Mouse (Mus musculus): ENCODE measurements around the gene Rgp1. TPM values are rescaled to one million over a fixed set of nuclear protein-coding genes. Genes with fewer than 3 reads are reported as not detected.

Gene Rgp1
- polyA plus RNA-seq, 1 experiment from 2014 or later = 26.5 TPM

- no peak overlapping the region for H3K27ac ChIP-seq (ENCODE audit: low read depth, low read length)
- DNase-seq (ENCODE audit: low spot score) = no peak
- 74% methylated on average over 13 of the region's 13 CpGs for WGBS
- no peak overlapping the region for H3K9ac ChIP-seq (ENCODE audit: low read length)
- peak overlapping the region; percentile 69; the same call in 1 of the 2 replicates for H3K4me2 ChIP-seq (ENCODE audit: low read depth)
- H3K27me3 ChIP-seq (ENCODE audit: control insufficient read depth, insufficient read depth, low read length) = no peaks in the 10 kb centered on the region
- H3K4me1 ChIP-seq (ENCODE audit: control insufficient read depth, insufficient read depth, low read length) = peaks cover 38% of the 10 kb centered on the region
- H3K4me3 ChIP-seq (ENCODE audit: low read depth, low read length) = no peak overlapping the region
- H3K9me3 ChIP-seq (ENCODE audit: control insufficient read depth, low read length) = no peaks in the 10 kb centered on the region
- peaks cover 8% of the 10 kb centered on the region; the same call in 1 of the 2 replicates for H3K36me3 ChIP-seq (ENCODE audit: control insufficient read depth, insufficient read depth, low read length)
- ATAC-seq (ENCODE audit: insufficient read depth, low FRiP score, low TSS enrichment) = no peak
Measured at GRCm38 (mm10) chr4:43559519-43560242, 18.8 kb upstream of the Rgp1 start.

GRCm38 (mm10) chr4:43560243-43560611 is 18.3 kb upstream of the Rgp1 start:
- Histone ChIP-seq H3K4me1 (ENCODE audit: control insufficient read depth, insufficient read depth, low read length) (peaks cover 38% of the 10 kb centered on the region), H3K9me3 (ENCODE audit: control insufficient read depth, low read length) (no peaks in the 10 kb centered on the region), H3K9ac (ENCODE audit: low read length) (no peak overlapping the region), H3K4me3 (ENCODE audit: low read depth, low read length) (no peak overlapping the region), H3K27ac (ENCODE audit: low read depth, low read length) (no peak overlapping the region), H3K36me3 (ENCODE audit: control insufficient read depth, insufficient read depth, low read length) (peaks cover 4% of the 10 kb centered on the region; the same call in 1 of the 2 replicates), H3K27me3 (ENCODE audit: control insufficient read depth, insufficient read depth, low read length) (no peaks in the 10 kb centered on the region), H3K4me2 (ENCODE audit: low read depth) (peak overlapping the region; percentile 69; the same call in 1 of the 2 replicates)
- DNase-seq (ENCODE audit: low spot score) = no peak
- no peak for ATAC-seq (ENCODE audit: insufficient read depth, low FRiP score, low TSS enrichment)
- 46% methylated on average over 6 of the region's 6 CpGs for WGBS

DNA sequence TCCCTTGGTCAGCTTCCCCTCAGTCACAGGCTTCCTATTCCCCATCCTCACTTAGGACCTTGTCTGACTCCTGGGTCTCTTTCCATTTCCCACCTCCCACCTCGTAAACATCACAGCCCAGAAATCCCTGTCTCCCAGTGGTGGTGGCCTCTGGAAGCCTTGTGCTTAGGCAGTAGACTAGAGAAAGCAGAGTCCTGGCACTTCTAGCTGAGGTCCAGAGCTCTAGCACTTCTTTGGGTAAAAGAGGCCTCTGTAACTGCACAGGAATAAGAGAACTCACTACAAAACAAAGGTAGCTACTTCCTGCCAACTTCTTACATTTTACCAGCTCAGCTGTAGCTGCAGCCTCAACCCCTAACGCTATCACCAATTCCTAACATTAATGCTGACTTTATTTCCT is 17.5 kb upstream of the Rgp1 start:
- H3K4me1 ChIP-seq (ENCODE audit: control insufficient read depth, insufficient read depth, low read length) = peaks cover 38% of the 10 kb centered on the region
- no peaks in the 10 kb centered on the region for H3K9me3 ChIP-seq (ENCODE audit: control insufficient read depth, low read length)
- H3K4me3 ChIP-seq (ENCODE audit: low read depth, low read length) = peak overlapping the region; percentile 89
- H3K27me3 ChIP-seq (ENCODE audit: control insufficient read depth, insufficient read depth, low read length) = no peaks in the 10 kb centered on the region
- ATAC-seq (ENCODE audit: insufficient read depth, low FRiP score, low TSS enrichment) (no peak), DNase-seq (ENCODE audit: low spot score) (no peak)
- H3K4me2 ChIP-seq (ENCODE audit: low read depth) = peak overlapping the region; percentile 69
- no peak overlapping the region for H3K27ac ChIP-seq (ENCODE audit: low read depth, low read length)
- peaks cover 5% of the 10 kb centered on the region for H3K36me3 ChIP-seq (ENCODE audit: control insufficient read depth, insufficient read depth, low read length)
- WGBS = 42% methylated on average over 2 of the region's 2 CpGs
- peak overlapping the region; percentile 37; the same call in 1 of the 2 replicates for H3K9ac ChIP-seq (ENCODE audit: low read length)

GRCm38 (mm10) chr4:43561436-43561996 is 17.0 kb upstream of the Rgp1 start:
- H3K27ac ChIP-seq (ENCODE audit: low read depth, low read length) = peak overlapping the region; percentile 91
- no peaks in the 10 kb centered on the region for H3K9me3 ChIP-seq (ENCODE audit: control insufficient read depth, low read length)
- peak overlapping the region; percentile 95 for H3K9ac ChIP-seq (ENCODE audit: low read length)
- peaks cover 7% of the 10 kb centered on the region for H3K36me3 ChIP-seq (ENCODE audit: control insufficient read depth, insufficient read depth, low read length)
- 4% methylated on average over 16 of the region's 16 CpGs for WGBS
- peaks cover 38% of the 10 kb centered on the region for H3K4me1 ChIP-seq (ENCODE audit: control insufficient read depth, insufficient read depth, low read length)
- ATAC-seq (ENCODE audit: insufficient read depth, low FRiP score, low TSS enrichment) (0 out of 2 replicates have a peak, but pooled peaks have one; percentile 2), DNase-seq (ENCODE audit: low spot score) (no peak)
- H3K4me3 ChIP-seq (ENCODE audit: low read depth, low read length) = peak overlapping the region; percentile 89
- H3K4me2 ChIP-seq (ENCODE audit: low read depth) = peak overlapping the region; percentile 69
- no peaks in the 10 kb centered on the region for H3K27me3 ChIP-seq (ENCODE audit: control insufficient read depth, insufficient read depth, low read length)

DNA sequence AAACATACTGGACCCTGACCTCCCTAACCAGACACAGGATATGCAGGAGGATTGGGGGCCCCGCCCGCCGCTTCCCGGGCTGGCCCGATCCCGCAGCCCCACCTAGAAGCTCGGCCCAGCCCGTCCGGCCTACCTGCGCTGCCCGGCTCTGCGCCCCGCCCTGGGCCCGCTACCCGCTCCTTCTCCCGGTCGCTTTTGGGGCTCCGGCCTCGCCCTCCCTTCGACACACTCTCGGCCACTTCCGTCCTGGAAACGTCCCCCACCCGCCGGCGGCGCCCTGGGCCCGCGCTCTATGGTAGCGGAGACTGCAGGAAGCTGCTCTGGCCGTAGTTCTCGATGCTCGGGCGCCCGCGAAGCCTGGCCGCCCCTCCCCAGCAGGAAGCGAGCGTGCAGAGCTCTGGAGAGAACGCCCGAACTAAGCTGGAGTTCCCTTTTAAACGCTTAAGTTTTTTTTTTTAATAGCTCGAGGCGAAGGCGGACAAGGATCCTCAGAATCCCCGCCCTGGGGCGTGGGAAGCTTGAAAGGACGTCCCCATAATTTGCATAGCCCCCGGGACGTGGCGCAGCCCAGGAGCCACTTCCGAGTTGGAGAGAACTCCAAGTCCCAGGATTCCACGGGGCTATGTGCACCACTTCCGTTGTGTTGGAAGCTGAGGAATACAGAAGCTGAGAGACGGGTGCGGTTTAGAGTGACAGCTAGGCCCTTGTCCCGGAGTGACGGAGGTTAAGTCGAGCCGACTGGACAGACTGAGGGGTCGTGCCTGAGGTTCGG is 16.3 kb upstream of the Rgp1 start, which contains the start of the genes Creb3 and Tln1:
Creb3 (plus strand) TSS at position 336 of the 772 bp plus-strand sequence.
Tln1 (minus strand) TSS at position 695 of the 772 bp plus-strand sequence.
- Histone ChIP-seq H3K27ac (ENCODE audit: low read depth, low read length) (peak within 1 kb of the TSS; percentile 91), H3K9me3 (ENCODE audit: control insufficient read depth, low read length) (no peaks in the 10 kb centered on the region), H3K36me3 (ENCODE audit: control insufficient read depth, insufficient read depth, low read length) (peaks cover 9% of the 10 kb centered on the region), H3K9ac (ENCODE audit: low read length) (peak within 1 kb of the TSS; percentile 95), H3K27me3 (ENCODE audit: control insufficient read depth, insufficient read depth, low read length) (no peaks in the 10 kb centered on the region), H3K4me2 (ENCODE audit: low read depth) (peak within 1 kb of the TSS; percentile 69), H3K4me3 (ENCODE audit: low read depth, low read length) (peak within 1 kb of the TSS; percentile 89), H3K4me1 (ENCODE audit: control insufficient read depth, insufficient read depth, low read length) (peaks cover 38% of the 10 kb centered on the region)
- DNase-seq (ENCODE audit: low spot score) = peak; percentile 95
- ATAC-seq (ENCODE audit: insufficient read depth, low FRiP score, low TSS enrichment) = peak; percentile 94
- WGBS = under 1% methylated on average over 62 of the region's 62 CpGs

- H3K4me3 ChIP-seq (ENCODE audit: low read depth, low read length) = peak overlapping the region; percentile 89
- peak overlapping the region; percentile 91 for H3K27ac ChIP-seq (ENCODE audit: low read depth, low read length)
- H3K4me2 ChIP-seq (ENCODE audit: low read depth) = peak overlapping the region; percentile 67
- peaks cover 17% of the 10 kb centered on the region for H3K36me3 ChIP-seq (ENCODE audit: control insufficient read depth, insufficient read depth, low read length)
- 9% methylated on average over 22 of the region's 22 CpGs for WGBS
- H3K9me3 ChIP-seq (ENCODE audit: control insufficient read depth, low read length) = no peaks in the 10 kb centered on the region
- no peaks in the 10 kb centered on the region for H3K27me3 ChIP-seq (ENCODE audit: control insufficient read depth, insufficient read depth, low read length)
- peak overlapping the region; percentile 95 for H3K9ac ChIP-seq (ENCODE audit: low read length)
- peaks cover 36% of the 10 kb centered on the region for H3K4me1 ChIP-seq (ENCODE audit: control insufficient read depth, insufficient read depth, low read length)
- ATAC-seq (ENCODE audit: insufficient read depth, low FRiP score, low TSS enrichment) (peak; percentile 18; the same call in 1 of the 2 replicates), DNase-seq (ENCODE audit: low spot score) (no peak)
Measured at GRCm38 (mm10) chr4:43562769-43563600, 15.5 kb upstream of the Rgp1 start.

DNA sequence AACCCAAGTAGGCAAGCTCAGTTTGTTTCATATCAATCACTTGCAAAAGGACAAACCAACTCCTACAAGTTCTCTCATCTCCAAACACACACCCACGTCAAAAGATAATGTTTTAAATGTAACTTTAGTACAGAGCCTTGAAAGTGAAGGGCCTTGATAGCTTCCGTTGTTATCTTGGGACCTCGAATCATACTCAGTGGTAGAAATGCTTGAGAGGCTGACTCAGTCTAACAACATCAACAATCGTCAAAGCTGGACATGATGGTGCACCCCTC is 15.0 kb upstream of the Rgp1 start:
- no peak for DNase-seq (ENCODE audit: low spot score)
- Histone ChIP-seq H3K4me2 (ENCODE audit: low read depth) (peak overlapping the region; percentile 67), H3K36me3 (ENCODE audit: control insufficient read depth, insufficient read depth, low read length) (peaks cover 22% of the 10 kb centered on the region), H3K9me3 (ENCODE audit: control insufficient read depth, low read length) (no peaks in the 10 kb centered on the region), H3K27me3 (ENCODE audit: control insufficient read depth, insufficient read depth, low read length) (no peaks in the 10 kb centered on the region), H3K4me1 (ENCODE audit: control insufficient read depth, insufficient read depth, low read length) (peaks cover 31% of the 10 kb centered on the region), H3K27ac (ENCODE audit: low read depth, low read length) (no peak overlapping the region), H3K4me3 (ENCODE audit: low read depth, low read length) (peak overlapping the region; percentile 89; the same call in 1 of the 2 replicates), H3K9ac (ENCODE audit: low read length) (0 out of 2 replicates have a peak overlapping the region, but pooled peaks have one; percentile 95)
- 79% methylated on average over 4 of the region's 4 CpGs for WGBS
- ATAC-seq (ENCODE audit: insufficient read depth, low FRiP score, low TSS enrichment) = no peak

DNA sequence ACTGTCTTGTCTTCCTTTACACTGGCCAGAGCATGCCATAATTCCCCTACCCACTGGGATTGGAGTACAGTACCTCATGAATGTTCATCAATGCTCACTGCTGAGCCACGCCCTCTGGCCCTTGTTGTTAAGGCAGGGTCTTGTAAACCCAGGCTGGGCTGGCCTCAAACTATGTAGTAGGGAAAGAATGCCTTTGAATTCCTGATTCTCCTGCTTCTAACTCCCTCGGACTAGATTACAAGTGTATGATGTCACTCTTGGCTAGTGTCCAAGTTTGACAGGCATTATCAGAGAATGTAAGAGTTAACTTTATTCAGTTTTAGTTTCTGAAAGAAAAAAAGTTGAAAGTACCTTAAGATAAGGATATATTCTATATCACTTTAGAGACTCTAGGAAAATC is 14.3 kb upstream of the Rgp1 start:
- no peak overlapping the region for H3K4me2 ChIP-seq (ENCODE audit: low read depth)
- H3K27me3 ChIP-seq (ENCODE audit: control insufficient read depth, insufficient read depth, low read length) = no peaks in the 10 kb centered on the region
- no peak for DNase-seq (ENCODE audit: low spot score)
- no peaks in the 10 kb centered on the region for H3K9me3 ChIP-seq (ENCODE audit: control insufficient read depth, low read length)
- WGBS = 69% methylated on average over 2 of the region's 2 CpGs
- H3K27ac ChIP-seq (ENCODE audit: low read depth, low read length) = no peak overlapping the region
- H3K4me3 ChIP-seq (ENCODE audit: low read depth, low read length) = no peak overlapping the region
- H3K4me1 ChIP-seq (ENCODE audit: control insufficient read depth, insufficient read depth, low read length) = peaks cover 26% of the 10 kb centered on the region
- H3K36me3 ChIP-seq (ENCODE audit: control insufficient read depth, insufficient read depth, low read length) = peaks cover 25% of the 10 kb centered on the region
- ATAC-seq (ENCODE audit: insufficient read depth, low FRiP score, low TSS enrichment) = no peak
- H3K9ac ChIP-seq (ENCODE audit: low read length) = no peak overlapping the region

All from neural tube, embryonic 11.5 days (tissue).